Mouse (Mus musculus) cerebellum, postnatal 14 days (tissue): Measurements from ENCODE around the gene Kif18b.
A peak's percentile ranks its signal among the peaks of the same experiment; 100 is the strongest.

Source experiments
- DNase-seq, 2 experiments: peaks; one replicate each; pipeline ENCODE4 v3.0.0; 2021; ENCODE audit warnings: mixed read lengths in 2 of 2

The Kif18b gene

DNA sequence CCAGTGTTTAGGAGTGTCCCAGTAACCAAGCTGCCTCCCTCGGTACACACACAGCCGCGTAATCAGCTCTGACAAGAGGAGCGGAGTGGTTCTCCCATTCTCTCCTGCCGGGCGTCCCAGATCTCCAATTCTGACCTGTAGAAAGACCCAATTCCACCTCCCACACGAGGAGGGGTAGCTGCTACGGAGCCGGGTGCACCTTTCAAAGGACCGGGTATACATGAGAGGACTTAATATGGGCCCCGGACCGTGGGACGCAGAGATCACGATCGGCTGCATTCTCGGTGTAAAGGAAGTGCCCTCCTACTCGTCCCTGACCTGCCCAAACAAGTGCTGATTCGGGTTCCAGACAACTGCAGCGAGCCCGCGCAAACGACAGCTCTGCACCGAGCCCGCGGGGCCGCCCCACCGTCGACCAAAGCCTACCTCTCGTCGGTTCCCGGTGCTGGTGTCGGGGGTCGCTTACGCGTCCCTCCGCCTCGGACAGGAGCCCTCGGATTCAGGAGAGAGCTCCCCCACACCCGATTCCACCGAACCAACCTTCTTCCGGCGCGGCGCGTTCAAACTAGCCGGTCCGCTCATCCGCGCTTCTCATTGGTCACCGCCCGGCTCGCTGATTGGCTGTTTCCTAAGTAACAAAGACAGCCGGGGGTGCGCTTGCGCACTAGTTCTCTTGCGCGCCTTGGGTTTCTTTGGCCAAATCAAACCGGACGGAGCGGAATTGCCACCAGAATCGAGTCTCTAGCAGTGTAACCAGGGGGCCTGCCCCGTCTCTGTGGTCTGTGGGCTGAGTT is at the start of gene Kif18b:
Kif18b (minus strand) TSS at position 568 of the 794 bp plus-strand sequence.
- DNase-seq = peak; percentile 95 to 96

GRCm38 (mm10) chr11:102972326-102972725 is 47.4 kb upstream of the Kif18b start:
- DNase-seq = peak in 1 of 2 experiments; percentile 37

DNA sequence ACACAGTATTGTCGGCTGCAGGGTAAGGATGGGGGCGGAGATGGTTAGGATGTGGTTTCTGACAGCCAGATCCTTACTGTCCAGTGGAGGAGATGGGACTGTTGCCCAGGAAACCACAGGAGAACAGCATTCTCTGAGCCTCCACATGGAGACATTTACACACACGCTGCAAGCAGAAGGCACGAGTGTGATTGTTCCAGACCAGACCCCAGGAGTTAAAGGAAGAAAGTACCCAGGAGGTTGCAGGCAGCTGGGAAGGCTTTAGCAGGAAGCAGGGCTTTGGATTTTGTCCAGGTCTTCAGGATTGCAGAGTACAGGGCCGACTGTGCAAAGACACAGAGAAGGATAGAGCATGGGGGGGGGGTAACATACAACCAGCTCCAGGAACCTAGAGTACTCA is 46.7 kb upstream of the Kif18b start:
- DNase-seq = peak; percentile 66 to 72

DNA sequence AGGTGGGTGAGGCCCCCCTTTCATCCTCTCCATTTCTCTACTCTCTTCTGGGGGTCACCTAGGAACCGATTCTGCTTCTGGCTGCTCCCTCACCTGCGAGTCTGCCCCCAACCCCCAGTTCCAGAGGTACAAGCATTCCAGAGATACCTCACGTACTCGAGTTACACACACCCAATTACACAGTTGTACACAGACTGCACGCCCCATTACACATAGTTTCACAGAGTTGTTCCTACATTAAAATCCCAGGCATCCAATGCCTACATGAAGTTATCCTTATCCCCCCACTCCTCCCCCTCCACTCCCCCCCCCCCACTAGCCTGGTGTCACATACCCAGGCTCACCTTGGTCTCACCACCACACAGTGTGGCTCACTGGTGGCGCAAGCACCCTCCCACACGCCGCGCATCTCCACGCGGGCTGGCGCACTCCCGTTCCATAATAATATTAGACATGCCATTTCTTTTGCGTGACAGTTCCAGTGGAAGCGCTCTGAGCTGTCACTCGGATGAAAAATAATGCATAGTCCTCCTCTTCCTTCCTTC is 39.7 kb upstream of the Kif18b start:
- DNase-seq = no peak

DNA sequence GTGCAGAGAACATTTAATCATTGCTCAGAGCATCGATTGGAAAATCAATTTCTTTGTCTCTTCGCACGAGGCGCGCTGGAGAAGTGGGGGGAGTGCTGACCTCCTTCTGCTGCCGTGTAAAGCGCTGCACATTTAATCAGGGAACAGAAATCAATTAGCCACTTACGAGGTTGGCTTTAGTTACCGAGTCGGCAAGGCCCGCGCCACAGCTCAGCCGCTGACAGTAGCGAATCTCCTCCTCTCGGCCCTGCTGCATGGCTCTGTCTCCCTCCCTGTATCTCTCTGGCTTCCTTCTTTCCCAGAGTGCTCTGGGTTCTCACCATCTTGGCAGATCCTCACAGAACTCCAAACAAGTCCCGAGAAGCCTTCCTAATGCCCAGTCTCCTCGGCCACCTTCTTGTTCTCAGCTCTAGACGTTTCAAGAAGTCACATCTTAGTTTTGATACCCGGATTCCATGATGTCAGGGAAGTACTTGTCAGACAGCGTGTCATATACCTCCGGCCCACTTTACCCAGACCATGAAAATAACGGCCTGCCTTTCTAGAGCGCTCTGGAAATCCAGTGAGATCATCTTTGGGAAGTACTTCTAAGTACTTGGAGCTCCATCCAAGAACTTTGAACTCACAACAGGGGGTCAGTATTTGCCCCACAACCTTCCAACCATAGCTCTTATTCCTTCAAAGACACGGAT is 39.1 kb upstream of the Kif18b start:
- DNase-seq = peak in 1 of 2 experiments; percentile 27

DNA sequence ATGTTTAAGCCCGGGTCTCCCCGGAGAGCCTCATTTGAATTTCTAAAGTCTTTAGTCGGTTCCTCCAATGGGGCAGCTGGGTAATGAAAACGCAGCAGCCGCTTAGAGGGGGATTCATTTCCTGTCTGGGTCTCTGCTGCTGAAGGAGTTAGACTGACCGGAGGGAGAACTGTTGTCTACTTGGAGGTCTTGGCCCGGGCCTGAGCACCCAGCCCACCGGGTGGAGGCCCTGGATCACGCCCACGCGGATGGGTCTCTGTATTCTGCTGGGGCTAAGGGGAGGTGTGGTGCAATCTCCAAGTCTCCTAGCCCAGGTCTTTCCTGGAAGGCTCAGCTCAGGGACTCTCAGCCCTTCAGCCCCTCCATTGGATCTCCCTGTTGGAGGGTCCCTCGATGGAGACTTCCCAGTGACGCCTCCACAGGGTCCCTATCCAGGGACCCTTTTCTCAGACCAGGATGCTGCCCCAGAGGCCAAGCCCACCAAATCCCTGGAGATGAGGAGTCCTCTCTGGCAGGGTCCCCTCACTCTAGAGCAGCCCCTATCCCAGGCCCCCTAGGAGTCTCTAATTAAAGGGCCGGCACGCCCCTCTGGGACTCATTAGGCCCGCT is 38.4 kb upstream of the Kif18b start:
- no peak for DNase-seq

GRCm38 (mm10) chr11:102962861-102963245 is 37.9 kb upstream of the Kif18b start:
- DNase-seq = no peak

- no peak for DNase-seq
These were observed 36.2 kb upstream of the Kif18b start for GRCm38 (mm10) chr11:102961082-102961481.

DNA sequence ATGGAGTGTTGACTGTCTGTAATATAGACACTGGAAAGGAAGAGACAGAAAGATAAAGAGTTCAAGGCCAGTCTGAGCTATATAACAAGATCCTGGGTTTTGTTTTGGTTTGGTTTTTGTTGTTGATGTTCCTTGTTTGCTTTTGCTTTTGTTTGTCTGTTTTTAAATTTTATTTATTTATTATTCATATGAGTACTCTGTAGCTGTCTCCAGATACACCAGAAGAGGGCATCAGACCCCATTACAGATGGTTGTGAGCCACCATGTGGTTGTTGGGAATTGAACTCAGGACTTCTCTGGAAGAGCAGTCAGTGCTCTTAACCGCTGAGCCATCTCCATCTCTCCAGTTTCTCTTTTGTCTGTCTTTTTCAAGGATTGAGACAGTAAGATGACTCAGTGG is 33.9 kb upstream of the Kif18b start:
- DNase-seq = no peak

- no peak for DNase-seq
These were observed 33.5 kb upstream of the Kif18b start for GRCm38 (mm10) chr11:102958431-102958830.

- DNase-seq = no peak
These were observed 32.8 kb upstream of the Kif18b start for GRCm38 (mm10) chr11:102957692-102958091.

GRCm38 (mm10) chr11:102956962-102957614 is 32.2 kb upstream of the Kif18b start:
- peak in 1 of 2 experiments; percentile 27 for DNase-seq

DNA sequence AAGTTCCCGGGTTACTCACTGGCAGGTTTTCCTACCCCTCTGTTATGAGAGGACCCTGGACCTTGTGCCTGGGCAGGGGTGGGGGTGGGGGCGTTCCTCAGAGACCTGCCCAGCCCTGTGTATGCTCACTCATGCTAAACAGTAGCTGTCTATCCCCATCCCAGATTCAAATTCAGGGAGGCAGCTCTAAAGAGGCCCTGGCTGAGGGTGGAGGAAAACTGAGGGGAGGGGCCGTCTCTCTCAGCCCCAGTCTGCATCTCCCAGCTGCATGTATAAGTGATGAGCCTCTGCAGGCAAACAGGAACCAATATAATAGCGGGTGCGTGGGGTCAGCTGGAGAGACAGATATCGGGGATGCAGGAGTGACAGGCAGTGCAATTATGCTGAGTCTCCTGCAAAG is 28.0 kb upstream of the Kif18b start:
- no peak for DNase-seq

- DNase-seq = peak in 1 of 2 experiments; percentile 36
These were observed 23.4 kb upstream of the Kif18b start for GRCm38 (mm10) chr11:102948043-102948961.

- DNase-seq = no peak
These were observed 22.0 kb upstream of the Kif18b start for GRCm38 (mm10) chr11:102946992-102947343.

DNA sequence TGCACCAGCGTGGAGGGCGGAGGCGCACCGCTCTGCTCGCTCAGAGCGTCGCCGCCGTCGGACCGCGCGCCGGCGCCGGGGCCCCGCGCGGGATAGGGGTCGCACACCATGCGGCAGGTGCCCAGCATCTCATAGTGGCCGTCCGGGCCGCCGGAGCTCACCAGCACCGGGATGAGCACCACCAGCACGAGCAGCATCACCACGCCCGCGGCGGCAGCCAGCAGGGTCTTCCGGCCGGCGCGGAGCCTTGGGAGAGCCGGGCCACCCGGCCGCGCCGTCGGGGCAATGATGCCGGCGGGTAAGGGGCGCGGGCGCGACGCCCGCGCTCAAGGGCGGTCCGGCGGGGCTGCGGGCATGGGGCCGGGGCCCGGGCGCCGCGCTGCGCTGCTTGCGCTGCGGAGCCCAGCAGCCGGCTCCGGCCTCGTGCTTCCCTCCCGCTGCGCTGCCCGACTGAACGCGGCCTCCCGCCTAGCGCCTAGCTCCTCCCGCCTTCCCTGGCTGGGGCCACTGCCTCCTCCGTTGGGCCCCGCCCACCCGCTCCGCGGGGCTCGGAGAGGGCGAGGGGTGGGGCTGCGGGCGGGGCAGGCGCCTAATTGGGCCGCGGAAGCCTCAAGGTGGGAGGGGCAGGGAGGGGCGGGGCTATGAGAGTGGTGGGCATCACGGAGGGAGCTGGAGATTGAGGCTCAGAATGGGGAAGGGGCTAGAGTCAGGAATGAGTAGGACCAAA is 21.5 kb upstream of the Kif18b start, which contains the start of gene C1ql1:
C1ql1 (minus strand) TSS at position 424 of the 727 bp plus-strand sequence.
- peak; percentile 79 for DNase-seq

GRCm38 (mm10) chr11:102945306-102946264 is 20.7 kb upstream of the Kif18b start:
- no peak for DNase-seq

- no peak for DNase-seq
These were observed 16.3 kb upstream of the Kif18b start for GRCm38 (mm10) chr11:102941236-102941635.

GRCm38 (mm10) chr11:102939024-102939675 is 14.2 kb upstream of the Kif18b start:
- DNase-seq = no peak
